Mouse (Mus musculus) liver, postnatal 0 days (tissue): ENCODE data around the gene Tcte1. TPM values are rescaled to one million over a fixed set of nuclear protein-coding genes. Genes with fewer than 3 reads are reported as not detected.

Experiments
- ATAC-seq: fragments of 200-750 bp; cut with Nextera tagmentation; 2 replicates; pipeline ENCODE4 v1.8.0; 2017; ENCODE audit warnings: mild to moderate bottlenecking, moderate library complexity
- DNase-seq: peaks from one replicate; pipeline ENCODE4 v3.0.0-alpha.2; 2016
- H3K27ac ChIP-seq: fragments of 300-500 bp; sonication (generic); 2 replicates; pipeline ENCODE4 v1.5.1; 2014; ENCODE audit warnings: antibody characterized with exemption, moderate library complexity, mild to moderate bottlenecking, low read depth
- H3K27me3 ChIP-seq: fragments of 300-500 bp; sonication (generic); 2 replicates; pipeline ENCODE4 v1.6.1; 2014; ENCODE audit warnings: low read length, control low read depth, mixed read lengths; ENCODE audit not compliant: insufficient read depth
- H3K36me3 ChIP-seq: fragments of 300-500 bp; sonication (generic); replicated peaks from 2 replicates; pipeline ENCODE4 v1.6.1; 2014; ENCODE audit warnings: mild to moderate bottlenecking, control low read depth, low read length, moderate library complexity, mixed read lengths; ENCODE audit not compliant: insufficient read depth
- H3K4me1 ChIP-seq: fragments of 300-500 bp; sonication (generic); 2 replicates; pipeline ENCODE4 v1.6.1; 2014; ENCODE audit warnings: antibody characterized with exemption, mild to moderate bottlenecking, control low read depth; ENCODE audit not compliant: insufficient read depth
- H3K4me2 ChIP-seq: fragments of 300-500 bp; sonication (generic); 2 replicates; pipeline ENCODE4 v1.6.1; 2014; ENCODE audit warnings: low read depth, mild to moderate bottlenecking, low read length, moderate library complexity, mixed read lengths
- H3K4me3 ChIP-seq: fragments of 300-500 bp; sonication (generic); 2 replicates; pipeline ENCODE4 v1.5.1; 2014; ENCODE audit warnings: low read depth, low read length
- H3K9ac ChIP-seq: fragments of 300-500 bp; sonication (generic); replicated peaks from 2 replicates; pipeline ENCODE4 v1.6.1; 2014; ENCODE audit warnings: mild to moderate bottlenecking, moderate library complexity
- H3K9me3 ChIP-seq: fragments of 300-500 bp; sonication (generic); 2 replicates; pipeline ENCODE4 v1.6.1; 2016; ENCODE audit warnings: mild to moderate bottlenecking, control low read depth, low read length, mixed read lengths
- CTCF ChIP-seq: sonication (generic); IDR thresholded peaks from 2 replicates; pipeline ENCODE4 v1.5.1; 2016; ENCODE audit warnings: antibody characterized with exemption, low read depth
- EP300 ChIP-seq: IDR thresholded peaks from 2 replicates; pipeline ENCODE4 v1.6.1; 2016; ENCODE audit warnings: antibody characterized with exemption, low read depth, mild to moderate bottlenecking
- WGBS: fragments of 180-500 bp; shearing (Covaris S2); extraction: QIAGEN DNeasy Blood & Tissue Kit; methylation state at CpG from one replicate; pipeline ENCODE4 v1.1.7; 2014; ENCODE audit not compliant: insufficient replicate concordance; 5-methylcytosine and 5-hydroxymethylcytosine counted together
- polyA plus RNA-seq: library from polyadenylated mRNA; unstranded; fragments of >200 nt; fragmentation: Nextera tagmentation; extraction: Ambion mirVana; gene quantifications from 2 replicates; pipeline ENCODE4 v1.2.1, GENCODE M21; 2015

Gene Tcte1
- polyA plus RNA-seq, 1 experiment from 2014 or later, result not detected

GRCm38 (mm10) chr17:45548541-45549512 is 25.6 kb downstream of the Tcte1 start:
- Histone ChIP-seq H3K36me3 (no peaks in the 10 kb centered on the region), H3K4me3 (peak overlapping the region; percentile 50), H3K9me3 (no peaks in the 10 kb centered on the region), H3K27me3 (peaks cover 78% of the 10 kb centered on the region), H3K27ac (no peak overlapping the region), H3K4me2 (peak overlapping the region; percentile 76), H3K9ac (0 out of 2 replicates have a peak overlapping the region, but pooled peaks have one; percentile 26), H3K4me1 (peaks cover 10% of the 10 kb centered on the region)
- ATAC-seq, result no peak
- no peak for DNase-seq
- 8% methylated on average over 35 of the region's 68 CpGs for WGBS
- TF ChIP-seq CTCF, result peak; percentile 29; the same call in 1 of the 2 replicates
- TF ChIP-seq EP300, result no peak

GRCm38 (mm10) chr17:45549617-45550181 is 26.5 kb downstream of the Tcte1 start, which contains the start of gene Tmem151b:
Gene Tmem151b, minus strand, starts transcription at chr17:45549677.
- Histone ChIP-seq H3K27me3 (peaks cover 69% of the 10 kb centered on the region), H3K36me3 (no peaks in the 10 kb centered on the region), H3K9ac (0 out of 2 replicates have a peak within 1 kb of the TSS, but pooled peaks have one; percentile 26), H3K4me1 (peaks cover 10% of the 10 kb centered on the region), H3K4me3 (peak within 1 kb of the TSS; percentile 50), H3K27ac (no peak within 1 kb of the TSS), H3K4me2 (peak within 1 kb of the TSS; percentile 76), H3K9me3 (no peaks in the 10 kb centered on the region)
- WGBS, result 6% methylated on average over 12 of the region's 29 CpGs
- DNase-seq (no peak), ATAC-seq (no peak)
- no peak for TF ChIP-seq CTCF
- TF ChIP-seq EP300, result no peak

- Histone ChIP-seq H3K9me3 (no peaks in the 10 kb centered on the region), H3K4me3 (no peak overlapping the region), H3K9ac (no peak overlapping the region), H3K4me2 (no peak overlapping the region), H3K36me3 (no peaks in the 10 kb centered on the region), H3K27ac (no peak overlapping the region), H3K27me3 (peaks cover 64% of the 10 kb centered on the region), H3K4me1 (peaks cover 10% of the 10 kb centered on the region)
- 34% methylated on average over 5 of the region's 5 CpGs for WGBS
- ATAC-seq, result no peak
- no peak for TF ChIP-seq CTCF
- DNase-seq, result no peak
Observed at GRCm38 (mm10) chr17:45550253-45550652, 27.0 kb downstream of the Tcte1 start.

- H3K9me3 ChIP-seq, result no peaks in the 10 kb centered on the region
Observed at GRCm38 (mm10) chr17:45551249-45551796, 28.1 kb downstream of the Tcte1 start.

GRCm38 (mm10) chr17:45551816-45552451 is 28.7 kb downstream of the Tcte1 start:
- Histone ChIP-seq H3K4me2 (no peak overlapping the region), H3K9ac (no peak overlapping the region), H3K27me3 (peaks cover 50% of the 10 kb centered on the region), H3K27ac (no peak overlapping the region), H3K36me3 (no peaks in the 10 kb centered on the region), H3K9me3 (no peaks in the 10 kb centered on the region), H3K4me1 (peaks cover 13% of the 10 kb centered on the region), H3K4me3 (no peak overlapping the region)
- WGBS, result 9% methylated on average over 8 of the region's 8 CpGs
- TF ChIP-seq CTCF, result peak; percentile 92
- no peak for TF ChIP-seq EP300
- peak; percentile 59 for ATAC-seq
- peak; percentile 83 for DNase-seq

More at GRCm38 (mm10) chr17:45551249-45551796, 28.1 kb downstream of the Tcte1 start:
- H3K9ac ChIP-seq, result no peak overlapping the region
- no peak overlapping the region for H3K4me2 ChIP-seq
- peaks cover 10% of the 10 kb centered on the region for H3K4me1 ChIP-seq
- no peak overlapping the region for H3K27ac ChIP-seq
- peaks cover 56% of the 10 kb centered on the region for H3K27me3 ChIP-seq
- TF ChIP-seq CTCF (no peak), EP300 (no peak)
- no peak for ATAC-seq
- no peaks in the 10 kb centered on the region for H3K36me3 ChIP-seq
- no peak overlapping the region for H3K4me3 ChIP-seq
- WGBS, result 63% methylated on average over 7 of the region's 7 CpGs
- DNase-seq, result no peak

GRCm38 (mm10) chr17:45553065-45553464 is 29.8 kb downstream of the Tcte1 start:
- Histone ChIP-seq H3K36me3 (no peaks in the 10 kb centered on the region), H3K4me2 (no peak overlapping the region), H3K27me3 (peaks cover 39% of the 10 kb centered on the region), H3K4me1 (peaks cover 18% of the 10 kb centered on the region), H3K9me3 (no peaks in the 10 kb centered on the region), H3K9ac (no peak overlapping the region), H3K4me3 (no peak overlapping the region), H3K27ac (no peak overlapping the region)
- 73% methylated on average over 3 of the region's 3 CpGs for WGBS
- TF ChIP-seq CTCF (no peak), EP300 (no peak)
- ATAC-seq (no peak), DNase-seq (no peak)
